Mouse (Mus musculus) E14TG2a.4 (cell line): Measurements from ENCODE around the gene Arhgap15.

Experiments used
- H3K27me3 ChIP-seq: 2 replicates; pipeline ENCODE4 v1.6.1; 2014; ENCODE audit warnings: low read length, control low read depth; ENCODE audit not compliant: insufficient read depth
- H3K36me3 ChIP-seq: 2 replicates; pipeline ENCODE4 v1.6.1; 2014; ENCODE audit warnings: low read length, control low read depth; ENCODE audit not compliant: insufficient read depth
- H3K4me1 ChIP-seq: replicated peaks from 2 replicates; pipeline ENCODE4 v1.6.1; 2014; ENCODE audit warnings: low read depth, low read length, control low read depth
- H3K4me3 ChIP-seq: replicated peaks from 2 replicates; pipeline ENCODE4 v1.5.1; 2014; ENCODE audit warnings: mild to moderate bottlenecking, low read length
- H3K9me3 ChIP-seq: 2 replicates; pipeline ENCODE4 v1.6.1; 2014; ENCODE audit warnings: low read length, control low read depth
- CTCF ChIP-seq: conservative IDR thresholded peaks from 2 replicates; pipeline ENCODE4 v1.5.1; 2014; ENCODE audit warnings: low read length
- NANOG ChIP-seq: IDR thresholded peaks from 2 replicates; pipeline ENCODE4 v1.6.1; 2014; ENCODE audit warnings: borderline replicate concordance, low read length, mixed read lengths
- POU5F1 ChIP-seq: IDR thresholded peaks from 2 replicates; pipeline ENCODE4 v1.6.1; 2014; ENCODE audit warnings: low read length, borderline replicate concordance

Arhgap15 gene

GRCm38 (mm10) chr2:44016720-44017119, 268.1 kb downstream of the Arhgap15 start:
- no peaks in the 10 kb centered on the region for H3K9me3 ChIP-seq
- H3K36me3 ChIP-seq, result no peaks in the 10 kb centered on the region
- H3K27me3 ChIP-seq, result no peaks in the 10 kb centered on the region
- no peak overlapping the region for H3K4me3 ChIP-seq
- H3K4me1 ChIP-seq, result no peaks in the 10 kb centered on the region
- TF ChIP-seq NANOG (no peak), CTCF (no peak), POU5F1 (no peak)

- TF ChIP-seq POU5F1 (no peak), NANOG (no peak), CTCF (no peak)
- H3K4me3 ChIP-seq, result no peak overlapping the region
- H3K36me3 ChIP-seq, result no peaks in the 10 kb centered on the region
These were observed 268.9 kb downstream of the Arhgap15 start for GRCm38 (mm10) chr2:44017405-44018026.

GRCm38 (mm10) chr2:44018033-44018432, 269.4 kb downstream of the Arhgap15 start:
- TF ChIP-seq POU5F1 (no peak), CTCF (no peak), NANOG (no peak)
- H3K27me3 ChIP-seq, result no peaks in the 10 kb centered on the region

More at GRCm38 (mm10) chr2:44017405-44018026, 268.9 kb downstream of the Arhgap15 start:
- Histone ChIP-seq H3K9me3 (no peaks in the 10 kb centered on the region), H3K4me1 (no peaks in the 10 kb centered on the region), H3K27me3 (no peaks in the 10 kb centered on the region)

GRCm38 (mm10) chr2:44024704-44025103, 276.1 kb downstream of the Arhgap15 start:
- no peaks in the 10 kb centered on the region for H3K9me3 ChIP-seq
- TF ChIP-seq POU5F1, result no peak
- no peak for TF ChIP-seq CTCF
- TF ChIP-seq NANOG, result no peak
- H3K27me3 ChIP-seq, result no peaks in the 10 kb centered on the region
- no peaks in the 10 kb centered on the region for H3K4me1 ChIP-seq
- no peak overlapping the region for H3K4me3 ChIP-seq
- no peaks in the 10 kb centered on the region for H3K36me3 ChIP-seq

More at GRCm38 (mm10) chr2:44018033-44018432, 269.4 kb downstream of the Arhgap15 start:
- no peaks in the 10 kb centered on the region for H3K9me3 ChIP-seq
- H3K4me1 ChIP-seq, result no peaks in the 10 kb centered on the region
- H3K36me3 ChIP-seq, result no peaks in the 10 kb centered on the region
- no peak overlapping the region for H3K4me3 ChIP-seq

GRCm38 (mm10) chr2:44029035-44029715, 280.6 kb downstream of the Arhgap15 start:
- Histone ChIP-seq H3K4me1 (no peaks in the 10 kb centered on the region), H3K36me3 (no peaks in the 10 kb centered on the region), H3K4me3 (no peak overlapping the region), H3K9me3 (no peaks in the 10 kb centered on the region), H3K27me3 (no peaks in the 10 kb centered on the region)
- TF ChIP-seq CTCF (no peak), POU5F1 (no peak), NANOG (no peak)

- Histone ChIP-seq H3K36me3 (no peaks in the 10 kb centered on the region), H3K27me3 (no peaks in the 10 kb centered on the region), H3K4me1 (no peaks in the 10 kb centered on the region), H3K4me3 (no peak overlapping the region), H3K9me3 (no peaks in the 10 kb centered on the region)
- TF ChIP-seq CTCF, result no peak
- no peak for TF ChIP-seq POU5F1
- TF ChIP-seq NANOG, result no peak
These were observed 281.2 kb downstream of the Arhgap15 start for GRCm38 (mm10) chr2:44029865-44030264.

- H3K4me1 ChIP-seq, result no peaks in the 10 kb centered on the region
- H3K36me3 ChIP-seq, result no peaks in the 10 kb centered on the region
- H3K9me3 ChIP-seq, result no peaks in the 10 kb centered on the region
- H3K4me3 ChIP-seq, result no peak overlapping the region
- H3K27me3 ChIP-seq, result no peaks in the 10 kb centered on the region
- TF ChIP-seq POU5F1 (no peak), CTCF (no peak), NANOG (no peak)
These were observed 291.0 kb downstream of the Arhgap15 start for GRCm38 (mm10) chr2:44039522-44040203.

DNA sequence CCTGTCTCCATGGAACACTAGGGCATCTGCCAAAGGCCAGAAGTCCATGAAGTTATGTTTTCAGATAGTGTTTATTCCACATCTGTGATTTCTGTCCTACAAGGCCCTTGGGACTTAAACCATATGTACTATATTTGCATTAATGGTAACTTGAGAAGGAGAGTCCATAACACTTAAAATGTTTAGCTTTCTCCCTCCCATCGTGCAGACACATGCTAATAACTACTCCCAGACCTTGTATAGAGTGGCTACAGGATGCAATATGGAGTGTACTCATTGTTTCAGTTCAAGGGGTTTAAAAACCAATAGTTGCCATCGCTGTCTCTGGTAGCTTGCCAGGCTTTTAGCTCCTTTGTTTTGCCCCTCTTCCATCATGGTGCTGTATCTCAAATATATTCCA, 295.5 kb downstream of the Arhgap15 start:
- Histone ChIP-seq H3K27me3 (no peaks in the 10 kb centered on the region), H3K36me3 (no peaks in the 10 kb centered on the region), H3K9me3 (no peaks in the 10 kb centered on the region), H3K4me3 (no peak overlapping the region), H3K4me1 (no peaks in the 10 kb centered on the region)
- TF ChIP-seq POU5F1, result no peak
